Mouse (Mus musculus) layer of hippocampus, adult 8-10 months (tissue): ENCODE data around the gene Gak. TPM values are rescaled to one million over a fixed set of nuclear protein-coding genes. Genes with fewer than 3 reads are reported as not detected.
"Not testable (repeated sequence)": the region's sequence is repeated elsewhere in the genome, so short reads cannot be mapped to it uniquely, and the experiment has no call there.

Source experiments
- DNase-seq, 2 experiments: peaks; one replicate each; pipeline ENCODE4 v3.0.0; 2022; ENCODE audit warnings: low spot score in 2 of 2
- total RNA-seq, 4 experiments: library from RNA; stranded (reverse); gene quantifications; 2 replicates each; pipeline ENCODE4 v1.2.4; 2022

The Gak gene
- total RNA-seq, 4 experiments from 2014 or later: 94.1 to 111 (median 102) TPM

- DNase-seq: no peak
Measured at GRCm38 (mm10) chr5:108655891-108656650, 26.5 kb upstream of the Gak start.

- no peak for DNase-seq
Measured at GRCm38 (mm10) chr5:108655381-108655780, 25.8 kb upstream of the Gak start.

- no peak for DNase-seq
Measured at GRCm38 (mm10) chr5:108654444-108654990, 25.0 kb upstream of the Gak start.

GRCm38 (mm10) chr5:108653341-108653740, 23.8 kb upstream of the Gak start:
- no peak for DNase-seq

GRCm38 (mm10) chr5:108651823-108652222, 22.3 kb upstream of the Gak start:
- no peak for DNase-seq

GRCm38 (mm10) chr5:108651136-108651720, 21.7 kb upstream of the Gak start:
- DNase-seq: no peak

GRCm38 (mm10) chr5:108650341-108650740, 20.8 kb upstream of the Gak start:
- no peak for DNase-seq

GRCm38 (mm10) chr5:108648937-108649576, 19.5 kb upstream of the Gak start:
- no peak for DNase-seq

- no peak for DNase-seq
Measured at GRCm38 (mm10) chr5:108647820-108648465, 18.4 kb upstream of the Gak start.

- no peak for DNase-seq
Measured at GRCm38 (mm10) chr5:108647311-108647710, 17.8 kb upstream of the Gak start.

GRCm38 (mm10) chr5:108646343-108646660, 16.7 kb upstream of the Gak start:
- DNase-seq: no peak

- no peak for DNase-seq
Measured at GRCm38 (mm10) chr5:108645651-108646342, 16.2 kb upstream of the Gak start.

GRCm38 (mm10) chr5:108643674-108644073, 14.1 kb upstream of the Gak start:
- no peak for DNase-seq

GRCm38 (mm10) chr5:108636172-108636571, 6.6 kb upstream of the Gak start:
- DNase-seq: no peak

GRCm38 (mm10) chr5:108634088-108634487, 4.5 kb upstream of the Gak start:
- not testable (repeated sequence) for DNase-seq

- DNase-seq: no peak
Measured at GRCm38 (mm10) chr5:108633676-108634075, 4.1 kb upstream of the Gak start.

- DNase-seq: no peak
Measured at GRCm38 (mm10) chr5:108628891-108629633, 493 bp downstream of the Gak start.

- DNase-seq: no peak
Measured at GRCm38 (mm10) chr5:108626050-108626660, 3.4 kb downstream of the Gak start.

- no peak for DNase-seq
Measured at GRCm38 (mm10) chr5:108621870-108622269, 7.7 kb downstream of the Gak start.

- DNase-seq: no peak
Measured at GRCm38 (mm10) chr5:108610426-108610825, 19.1 kb downstream of the Gak start.
